Mouse (Mus musculus) C2C12 (cell line): Measurements from ENCODE around the gene Plxna1.

Source experiments
- CEBPB ChIP-seq: IDR thresholded peaks from one replicate; pipeline ENCODE4 v1.6.1; 2011; ENCODE audit warnings: low read depth, mild to moderate bottlenecking, control low read depth, moderate library complexity
- CTCF ChIP-seq: IDR thresholded peaks from one replicate; pipeline ENCODE4 v1.5.1; 2011; ENCODE audit not compliant: control insufficient read depth, insufficient read depth, insufficient read length
- FOSL1 ChIP-seq: IDR thresholded peaks from one replicate; pipeline ENCODE4 v1.8.0; 2011; ENCODE audit warnings: mild to moderate bottlenecking, low read length; ENCODE audit not compliant: poor library complexity, insufficient read depth, severe bottlenecking
- MYOG ChIP-seq: IDR thresholded peaks from one replicate; pipeline ENCODE4 v1.6.1; 2011; ENCODE audit not compliant: control insufficient read depth, insufficient read length; ENCODE audit errors: extremely low read depth

GRCm38 (mm10) chr6:89267181-89267580 lies 95.2 kb downstream of the Plxna1 start:
- TF ChIP-seq CTCF (no peak), FOSL1 (no peak), MYOG (no peak), CEBPB (no peak)
